Mouse (Mus musculus) bone marrow macrophage, adult 2 months (primary cell): Measurements from ENCODE around the gene Defb21. TPM values are rescaled to one million over a fixed set of nuclear protein-coding genes. Genes with fewer than 3 reads are reported as not detected.

ENCODE experiments used
- H3K27ac ChIP-seq: 2 replicates; pipeline ENCODE4 v1.5.1; 2012; ENCODE audit warnings: low read depth, low read length; ENCODE audit not compliant: insufficient read depth
- H3K4me1 ChIP-seq: 2 replicates; pipeline ENCODE4 v1.6.1; 2012; ENCODE audit warnings: low read length; ENCODE audit not compliant: control insufficient read depth, insufficient read depth
- H3K4me3 ChIP-seq: 2 replicates; pipeline ENCODE4 v1.5.1; 2012; ENCODE audit warnings: mild to moderate bottlenecking, low read length, moderate library complexity; ENCODE audit not compliant: insufficient read depth
- CTCF ChIP-seq: IDR thresholded peaks from 2 replicates; pipeline ENCODE4 v1.5.1; 2012; ENCODE audit warnings: low read depth, mild to moderate bottlenecking, low read length, moderate library complexity
- POLR2A ChIP-seq: IDR thresholded peaks from 2 replicates; pipeline ENCODE4 v1.6.1; 2012; ENCODE audit warnings: mild to moderate bottlenecking, low read depth, low read length, borderline replicate concordance
- polyA plus RNA-seq: library from polyadenylated mRNA; stranded (reverse); fragments of >200 nt; gene quantifications from 2 replicates; pipeline ENCODE4 v1.2.4, GENCODE M21; 2012; ENCODE audit not compliant: missing spikeins, insufficient read depth, insufficient read length

The Defb21 gene
- polyA plus RNA-seq = not detected in 2 replicates

- TF ChIP-seq CTCF (no peak), POLR2A (no peak)
- no peak within 1 kb of the TSS for H3K27ac ChIP-seq
- no peak within 1 kb of the TSS for H3K4me3 ChIP-seq
- H3K4me1 ChIP-seq = no peaks in the 10 kb centered on the region
Observed at GRCm38 (mm10) chr2:152572114-152572794, at the start of gene Defb21. Gene Defb21 (plus strand): TSS chr2:152572744.

GRCm38 (mm10) chr2:152539944-152540710 lies 32.4 kb upstream of the Defb21 start, which contains the start of gene Defb29:
Gene Defb29 (minus strand): TSS chr2:152540098.
- no peak within 1 kb of the TSS for H3K27ac ChIP-seq
- no peak within 1 kb of the TSS for H3K4me3 ChIP-seq
- no peak for TF ChIP-seq CTCF
- no peak for TF ChIP-seq POLR2A
- 0 out of 2 replicates have a peak, but pooled peaks cover 3% of the 10 kb centered on the region for H3K4me1 ChIP-seq

GRCm38 (mm10) chr2:152541979-152542378 lies 30.6 kb upstream of the Defb21 start:
- TF ChIP-seq CTCF (no peak), POLR2A (no peak)
- H3K27ac ChIP-seq = no peak overlapping the region
- H3K4me1 ChIP-seq = 0 out of 2 replicates have a peak, but pooled peaks cover 3% of the 10 kb centered on the region
- H3K4me3 ChIP-seq = no peak overlapping the region

GRCm38 (mm10) chr2:152542897-152543296 lies 29.6 kb upstream of the Defb21 start:
- H3K27ac ChIP-seq = no peak overlapping the region
- TF ChIP-seq CTCF (0 out of 2 replicates have a peak, but pooled peaks have one; percentile 7), POLR2A (no peak)
- H3K4me3 ChIP-seq = no peak overlapping the region
- H3K4me1 ChIP-seq = no peaks in the 10 kb centered on the region

GRCm38 (mm10) chr2:152543478-152543877 lies 29.1 kb upstream of the Defb21 start:
- no peak overlapping the region for H3K4me3 ChIP-seq
- H3K4me1 ChIP-seq = no peaks in the 10 kb centered on the region
- H3K27ac ChIP-seq = no peak overlapping the region
- TF ChIP-seq CTCF (no peak), POLR2A (no peak)

- TF ChIP-seq POLR2A (no peak), CTCF (0 out of 2 replicates have a peak, but pooled peaks have one; percentile 27)
- H3K4me3 ChIP-seq = no peak overlapping the region
- H3K4me1 ChIP-seq = no peaks in the 10 kb centered on the region
- no peak overlapping the region for H3K27ac ChIP-seq
Observed at GRCm38 (mm10) chr2:152544691-152545090, 27.9 kb upstream of the Defb21 start.

GRCm38 (mm10) chr2:152548124-152548523 lies 24.4 kb upstream of the Defb21 start:
- Histone ChIP-seq H3K4me1 (no peaks in the 10 kb centered on the region), H3K27ac (no peak overlapping the region), H3K4me3 (no peak overlapping the region)
- TF ChIP-seq CTCF = no peak
- no peak for TF ChIP-seq POLR2A

- TF ChIP-seq CTCF (peak; percentile 50), POLR2A (no peak)
- Histone ChIP-seq H3K4me1 (no peaks in the 10 kb centered on the region), H3K27ac (no peak overlapping the region), H3K4me3 (no peak overlapping the region)
Observed at GRCm38 (mm10) chr2:152553774-152554423, 18.6 kb upstream of the Defb21 start.

- H3K4me1 ChIP-seq = no peaks in the 10 kb centered on the region
- no peak overlapping the region for H3K4me3 ChIP-seq
- H3K27ac ChIP-seq = no peak overlapping the region
- no peak for TF ChIP-seq CTCF
- no peak for TF ChIP-seq POLR2A
Observed at GRCm38 (mm10) chr2:152556655-152557054, 15.9 kb upstream of the Defb21 start.

- H3K27ac ChIP-seq = no peak within 1 kb of the TSS
- TF ChIP-seq CTCF (no peak), POLR2A (no peak)
Observed at GRCm38 (mm10) chr2:152569038-152569437, 3.5 kb upstream of the Defb21 start, which contains the start of gene Gm17416. Gene Gm17416 (plus strand): TSS chr2:152569338.

More at GRCm38 (mm10) chr2:152569038-152569437, 3.5 kb upstream of the Defb21 start, which contains the start of gene Gm17416:
- H3K4me1 ChIP-seq = no peaks in the 10 kb centered on the region
- H3K4me3 ChIP-seq = no peak within 1 kb of the TSS
